Mouse (Mus musculus) kidney, adult 2 months (tissue): ENCODE measurements at regions not wholly inside any gene's neighbourhood (a gene's known extent, or its start where the extent isn't known, plus 50 kb on each side); places are given as distances from the start of the nearest gene placed in this dataset.

Source experiments
- CTCF ChIP-seq: fragments of 200-500 bp; conservative IDR thresholded peaks from 2 replicates; pipeline ENCODE4 v1.5.1; 2011; ENCODE audit warnings: low read depth, mild to moderate bottlenecking, control low read depth, low read length, moderate library complexity, mixed read lengths; ENCODE audit not compliant: insufficient read depth, insufficient read length
- POLR2A ChIP-seq: fragments of 200-500 bp; IDR thresholded peaks from one replicate; pipeline ENCODE4 v1.6.1; 2011; ENCODE audit warnings: low read depth, low read length, control low read depth

- no peak for TF ChIP-seq POLR2A
- TF ChIP-seq CTCF = no peak
These were observed 218.3 kb upstream of the Sesn3 start for GRCm38 (mm10) chr9:14056410-14057172.
